Mouse (Mus musculus): ENCODE measurements around the gene Sec14l1. TPM values are rescaled to one million over a fixed set of nuclear protein-coding genes. Genes with fewer than 3 reads are reported as not detected.
"Not testable (repeated sequence)": the region's sequence is repeated elsewhere in the genome, so short reads cannot be mapped to it uniquely, and the experiment has no call there.

Sec14l1 gene
- 107 TPM for polyA plus RNA-seq (2021)

- no peak for TF ChIP-seq CTCF (IDR thresholded peaks at IDR 0.05)
- ChIA-PET CTCF (interaction anchor here (1.4 to 4.1 kb wide), 2 partner anchors 33 to 61 kb away, joined by 3 to 19 read pairs; no protein-coding TSS in a partner anchor), POLR2A (interaction anchor here (0.8 to 1.6 kb wide), 3 partner anchors 13 to 33 kb away, joined by 3 to 4 read pairs (median 3); no protein-coding TSS in a partner anchor)
- no peak for DNase-seq (ENCODE audit: low read depth, low spot score)
- peak; percentile 61 for ATAC-seq
- in situ Hi-C loops (cut with MboI; ENCODE audit: low pct_unique_long_range_greater_than_20kb), result loop anchor here (5.0 to 25.0 kb wide), 2 partner anchors 32 to 848 kb away; partner anchors contain the start of gene Socs3
- no peaks in the 10 kb centered on the region for H3K27me3 ChIP-seq
These were observed at the start of gene Sec14l1 for GRCm38 (mm10) chr11:117114592-117115345. Sec14l1 (plus strand) TSS chr11:117115168.

- ATAC-seq; POLR2A ChIA-PET; in situ Hi-C loops (cut with MboI; ENCODE audit: low pct_unique_long_range_greater_than_20kb): not testable (repeated sequence)
These were observed 49.4 kb upstream of the Sec14l1 start for GRCm38 (mm10) chr11:117065602-117066001.

GRCm38 (mm10) chr11:117066738-117067137 is 48.2 kb upstream of the Sec14l1 start:
- ChIA-PET CTCF (interaction anchor here (0.9 to 1.7 kb wide), 2 partner anchors 12 to 111 kb away, joined by 3 to 5 read pairs; no protein-coding TSS in a partner anchor), POLR2A (no interaction called here)
- no peak for TF ChIP-seq CTCF (IDR thresholded peaks at IDR 0.05)
- H3K27me3 ChIP-seq, result peaks cover 3% of the 10 kb centered on the region
- no peak for DNase-seq (ENCODE audit: low read depth, low spot score)
- in situ Hi-C loops (cut with MboI; ENCODE audit: low pct_unique_long_range_greater_than_20kb), result no loop called here
- ATAC-seq, result no peak

More at GRCm38 (mm10) chr11:117065602-117066001, 49.4 kb upstream of the Sec14l1 start:
- not testable (repeated sequence) for H3K27me3 ChIP-seq; DNase-seq (ENCODE audit: low read depth, low spot score)
- CTCF ChIA-PET, result interaction anchor here (1.7 kb wide), 1 partner anchor 112 kb away, joined by 5 read pairs; no protein-coding TSS in a partner anchor

- H3K27me3 ChIP-seq, result peaks cover 3% of the 10 kb centered on the region
- in situ Hi-C loops (cut with MboI; ENCODE audit: low pct_unique_long_range_greater_than_20kb), result no loop called here
- POLR2A ChIA-PET, result no interaction called here
- CTCF ChIA-PET, result no interaction called here
- TF ChIP-seq CTCF (IDR thresholded peaks at IDR 0.05), result no peak
- ATAC-seq, result no peak
- DNase-seq (ENCODE audit: low read depth, low spot score), result no peak
These were observed 46.6 kb upstream of the Sec14l1 start for GRCm38 (mm10) chr11:117068332-117068731.

GRCm38 (mm10) chr11:117069027-117069426 is 45.9 kb upstream of the Sec14l1 start:
- in situ Hi-C loops (cut with MboI; ENCODE audit: low pct_unique_long_range_greater_than_20kb), result no loop called here
- POLR2A ChIA-PET, result no interaction called here

GRCm38 (mm10) chr11:117070711-117071110 is 44.3 kb upstream of the Sec14l1 start:
- H3K27me3 ChIP-seq, result peaks cover 3% of the 10 kb centered on the region
- TF ChIP-seq CTCF (IDR thresholded peaks at IDR 0.05), result no peak
- POLR2A ChIA-PET, result no interaction called here
- DNase-seq (ENCODE audit: low read depth, low spot score) (no peak), ATAC-seq (no peak)
- in situ Hi-C loops (cut with MboI; ENCODE audit: low pct_unique_long_range_greater_than_20kb), result no loop called here
- CTCF ChIA-PET, result interaction anchor here (0.8 to 2.5 kb wide), 2 partner anchors 106 to 165 kb away, joined by 3 to 45 read pairs; no protein-coding TSS in a partner anchor

More at GRCm38 (mm10) chr11:117069027-117069426, 45.9 kb upstream of the Sec14l1 start:
- DNase-seq (ENCODE audit: low read depth, low spot score), result no peak
- ATAC-seq, result no peak
- CTCF ChIA-PET, result interaction anchor here (1.4 kb wide), 1 partner anchor 110 kb away, joined by 4 read pairs; no protein-coding TSS in a partner anchor
- peaks cover 3% of the 10 kb centered on the region for H3K27me3 ChIP-seq
- TF ChIP-seq CTCF (IDR thresholded peaks at IDR 0.05), result no peak

GRCm38 (mm10) chr11:117072128-117072527 is 42.8 kb upstream of the Sec14l1 start:
- TF ChIP-seq CTCF (IDR thresholded peaks at IDR 0.05), result peak; percentile 98
- peaks cover 3% of the 10 kb centered on the region for H3K27me3 ChIP-seq
- ChIA-PET POLR2A (no interaction called here), CTCF (interaction anchor here (0.8 to 2.5 kb wide), 5 partner anchors 9 to 105 kb away, joined by 3 to 45 read pairs (median 5); no protein-coding TSS in a partner anchor)
- ATAC-seq (peak; percentile 6), DNase-seq (ENCODE audit: low read depth, low spot score) (no peak)
- in situ Hi-C loops (cut with MboI; ENCODE audit: low pct_unique_long_range_greater_than_20kb), result no loop called here

GRCm38 (mm10) chr11:117073426-117073825 is 41.5 kb upstream of the Sec14l1 start:
- POLR2A ChIA-PET, result interaction anchor here (0.6 kb wide), 1 partner anchor 237 kb away, joined by 6 read pairs; no protein-coding TSS in a partner anchor
- peak; percentile 60 for TF ChIP-seq CTCF (IDR thresholded peaks at IDR 0.05)
- in situ Hi-C loops (cut with MboI; ENCODE audit: low pct_unique_long_range_greater_than_20kb), result no loop called here
- CTCF ChIA-PET, result no interaction called here
- ATAC-seq (no peak), DNase-seq (ENCODE audit: low read depth, low spot score) (no peak)
- peaks cover 3% of the 10 kb centered on the region for H3K27me3 ChIP-seq

- CTCF ChIA-PET, result interaction anchor here (1.8 kb wide), 1 partner anchor 100 kb away, joined by 13 read pairs; no protein-coding TSS in a partner anchor
These were observed 38.3 kb upstream of the Sec14l1 start for GRCm38 (mm10) chr11:117076576-117077196.

GRCm38 (mm10) chr11:117077227-117077626 is 37.7 kb upstream of the Sec14l1 start:
- H3K27me3 ChIP-seq, result no peaks in the 10 kb centered on the region
- no peak for TF ChIP-seq CTCF (IDR thresholded peaks at IDR 0.05)
- ChIA-PET CTCF (interaction anchor here (1.1 to 1.8 kb wide), 2 partner anchors 17 to 100 kb away, joined by 3 to 13 read pairs; no protein-coding TSS in a partner anchor), POLR2A (interaction anchor here (0.6 kb wide), 2 partner anchors 63 to 315 kb away, joined by 3 read pairs; no protein-coding TSS in a partner anchor)
- in situ Hi-C loops (cut with MboI; ENCODE audit: low pct_unique_long_range_greater_than_20kb), result loop anchor here (5.0 kb wide), 2 partner anchors 100 to 280 kb away; no protein-coding TSS in a partner anchor
- ATAC-seq, result no peak
- no peak for DNase-seq (ENCODE audit: low read depth, low spot score)

More at GRCm38 (mm10) chr11:117076576-117077196, 38.3 kb upstream of the Sec14l1 start:
- DNase-seq (ENCODE audit: low read depth, low spot score), result peak; percentile 48
- no peaks in the 10 kb centered on the region for H3K27me3 ChIP-seq
- POLR2A ChIA-PET, result interaction anchor here (0.7 kb wide), 1 partner anchor 13 kb away, joined by 3 read pairs; no protein-coding TSS in a partner anchor
- no peak for TF ChIP-seq CTCF (IDR thresholded peaks at IDR 0.05)
- in situ Hi-C loops (cut with MboI; ENCODE audit: low pct_unique_long_range_greater_than_20kb), result loop anchor here (5.0 kb wide), 2 partner anchors 101 to 281 kb away; no protein-coding TSS in a partner anchor
- ATAC-seq, result peak; percentile 46

Measured in Patski (cell line).